Mouse (Mus musculus) megakaryocyte, embryonic 14.5 days (primary cell): ENCODE results near the gene Mllt11.

Source experiments
- FLI1 ChIP-seq: IDR thresholded peaks from 2 replicates; pipeline ENCODE4 v1.6.1; 2012; ENCODE audit warnings: low read length, inconsistent platforms, mixed read lengths
- GATA1 ChIP-seq: IDR thresholded peaks from 3 replicates; pipeline ENCODE4 v1.6.1; 2012; ENCODE audit warnings: mixed read lengths, low read length, inconsistent platforms, borderline replicate concordance

DNA sequence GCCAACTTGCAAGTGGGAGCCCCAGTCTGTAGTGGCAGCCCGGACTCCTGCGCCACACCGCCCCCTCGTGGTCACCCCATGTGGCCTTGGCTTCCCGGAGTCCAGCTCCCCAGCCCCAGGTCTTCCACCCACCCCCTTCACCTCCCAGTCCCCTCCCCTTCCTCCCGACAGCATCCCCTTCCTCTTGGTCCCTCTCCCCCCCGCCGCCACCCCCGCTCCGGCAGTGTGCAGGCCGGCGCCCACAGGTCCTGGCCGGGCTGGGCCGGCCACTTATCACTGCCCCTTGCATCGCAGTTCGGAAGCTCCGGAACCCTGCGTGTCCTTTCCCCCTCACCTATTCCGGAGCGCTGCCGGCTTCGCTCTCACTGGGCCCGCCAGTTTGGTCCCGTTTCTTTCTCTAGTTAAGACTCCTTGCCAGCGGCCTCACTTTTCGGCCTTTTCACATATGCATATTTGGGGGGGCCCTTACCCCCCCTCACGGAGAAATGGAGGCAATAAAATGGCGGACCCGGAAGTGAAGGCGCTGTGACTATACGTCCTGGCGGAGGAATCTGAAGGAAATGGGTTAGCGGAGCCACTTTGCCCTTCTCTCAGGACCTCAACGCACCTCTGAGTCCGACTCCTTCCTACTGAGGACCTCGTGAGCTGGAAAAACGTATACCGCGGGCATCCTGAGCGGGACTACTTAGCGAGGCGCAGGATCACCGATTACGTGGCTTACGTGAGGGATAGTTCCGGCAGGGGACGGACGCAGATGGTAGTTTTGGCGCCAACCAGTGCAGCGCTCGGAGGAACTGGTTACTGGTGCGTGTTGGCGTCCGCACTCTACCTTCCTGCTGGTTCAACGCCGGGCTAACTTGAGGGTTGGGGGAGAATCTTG is 14.5 kb downstream of the Mllt11 start, which contains the start of gene Gabpb2:
- TF ChIP-seq GATA1 (no peak), FLI1 (peak; percentile 25; the same call in 1 of the 2 replicates)
